Mouse (Mus musculus) brain, embryonic 18.5 days (tissue): ENCODE measurements around the gene Wdr60.

Source experiments
- DNase-seq: peaks from one replicate; pipeline ENCODE4 v3.0.0-alpha.2; 2012; ENCODE audit warnings: low read depth, low spot score

Wdr60 gene

DNA sequence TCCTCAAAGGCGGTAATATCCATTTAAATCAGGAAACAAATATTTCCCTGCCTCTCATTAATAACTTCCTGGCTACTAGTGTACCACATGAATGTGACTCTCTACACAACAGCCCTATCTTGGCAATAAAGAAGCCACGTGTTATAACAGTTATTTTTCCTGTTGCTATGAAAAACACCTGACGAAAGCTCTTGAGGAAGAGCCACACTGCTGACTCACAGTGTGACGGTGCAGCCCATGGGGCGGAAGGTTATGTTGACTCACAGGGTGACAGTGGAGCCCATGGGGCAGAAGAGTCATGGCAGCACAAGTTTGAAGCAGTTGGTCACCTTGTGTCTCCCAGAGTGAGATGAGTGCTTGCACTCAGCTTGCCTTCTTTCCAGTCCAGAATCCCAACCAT is 6.6 kb upstream of the Wdr60 start:
- DNase-seq = no peak

DNA sequence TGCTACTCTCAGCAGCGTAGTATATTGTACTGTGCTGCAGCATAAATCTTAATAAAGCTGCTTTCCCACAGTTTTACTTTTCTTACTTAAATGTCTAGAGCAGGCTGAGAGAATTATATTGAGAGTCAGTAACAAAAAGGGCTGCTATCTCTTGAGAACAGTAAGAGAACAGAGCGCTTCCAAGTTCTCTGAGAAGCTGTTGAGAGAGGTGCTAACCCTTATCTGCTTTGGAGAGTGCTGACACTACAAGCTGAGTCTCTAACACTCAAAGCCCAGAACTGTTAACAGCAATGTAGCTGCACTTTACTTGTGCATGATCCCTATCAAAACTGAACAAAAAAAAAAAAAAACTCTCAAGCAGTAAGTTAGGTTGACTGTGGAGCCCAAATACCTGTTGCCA is 2.5 kb upstream of the Wdr60 start:
- DNase-seq = no peak

DNA sequence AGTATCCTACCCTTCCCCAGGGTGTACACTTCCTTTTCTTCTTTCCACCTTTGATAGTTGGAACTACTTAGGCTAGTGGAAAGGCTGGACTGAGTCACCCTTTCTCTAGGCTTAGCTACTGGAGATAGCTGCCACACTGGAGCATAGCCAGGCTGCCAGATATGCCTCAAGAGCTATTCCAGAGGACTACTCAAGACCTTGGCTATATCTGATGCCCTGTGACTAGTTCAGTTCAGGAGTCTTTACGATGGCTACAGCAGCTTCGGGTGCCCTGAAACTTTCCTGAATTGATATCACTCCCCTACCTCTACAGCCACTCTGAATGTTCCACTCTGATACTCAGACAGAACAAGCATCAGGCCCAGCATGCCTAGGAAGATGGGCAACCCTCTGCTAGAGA is 1.9 kb upstream of the Wdr60 start:
- no peak for DNase-seq

DNA sequence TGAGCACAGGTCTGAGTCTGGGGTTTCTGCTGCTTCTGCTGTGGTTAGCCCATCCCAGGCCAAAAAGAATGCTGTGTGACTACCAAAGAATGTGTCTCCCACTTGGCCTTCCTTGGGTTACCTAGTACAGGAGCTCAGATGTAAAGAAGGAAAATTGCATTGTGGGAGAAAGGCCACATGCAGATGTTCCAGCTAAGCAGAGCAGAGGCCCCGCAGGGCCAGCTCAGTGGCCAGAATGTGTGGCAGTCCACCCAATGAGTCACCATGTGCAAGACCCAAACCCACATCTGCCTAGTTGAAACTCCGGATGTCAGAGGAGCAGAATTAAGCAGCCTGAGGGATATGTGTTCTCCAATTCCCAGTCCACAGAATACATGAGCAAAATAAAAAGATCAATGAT is 4.5 kb downstream of the Wdr60 start:
- no peak for DNase-seq

DNA sequence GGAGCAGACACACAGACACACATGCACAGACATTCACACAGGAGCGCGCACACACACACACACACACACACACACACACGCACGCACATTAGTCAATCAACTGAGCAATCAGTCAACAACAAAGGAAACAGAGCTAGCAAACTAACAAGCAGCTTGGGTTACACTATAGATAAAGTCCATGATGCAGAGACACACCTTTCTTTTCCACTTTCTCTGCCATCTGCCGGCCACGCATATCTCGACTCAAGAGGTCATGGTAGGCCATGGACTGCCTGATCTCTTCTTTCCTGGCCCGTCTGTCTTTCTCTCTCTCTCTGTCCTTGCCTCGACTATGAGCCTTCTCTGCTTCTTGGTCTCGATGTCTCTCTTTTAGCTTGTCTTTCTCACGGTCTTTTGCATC is 7.2 kb downstream of the Wdr60 start:
- no peak for DNase-seq

DNA sequence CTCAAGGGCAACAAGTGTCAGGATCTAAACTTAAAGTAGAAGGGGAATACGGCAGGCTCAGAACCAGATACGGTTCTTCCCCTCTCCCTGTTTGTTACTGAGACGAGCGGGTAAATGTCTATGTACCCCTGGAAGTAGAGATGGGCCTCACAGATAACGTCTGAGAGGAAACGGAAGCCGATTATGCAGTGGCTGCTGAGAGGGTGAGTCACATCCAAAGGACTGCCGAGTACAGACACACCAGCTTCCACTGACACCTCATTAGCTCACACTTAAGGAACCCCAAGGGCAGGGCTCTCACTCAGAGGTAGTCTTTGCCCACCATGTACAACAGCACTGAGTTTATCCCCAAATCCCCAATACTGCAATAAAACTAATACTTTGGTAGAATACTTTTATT is 8.2 kb downstream of the Wdr60 start:
- DNase-seq = no peak

DNA sequence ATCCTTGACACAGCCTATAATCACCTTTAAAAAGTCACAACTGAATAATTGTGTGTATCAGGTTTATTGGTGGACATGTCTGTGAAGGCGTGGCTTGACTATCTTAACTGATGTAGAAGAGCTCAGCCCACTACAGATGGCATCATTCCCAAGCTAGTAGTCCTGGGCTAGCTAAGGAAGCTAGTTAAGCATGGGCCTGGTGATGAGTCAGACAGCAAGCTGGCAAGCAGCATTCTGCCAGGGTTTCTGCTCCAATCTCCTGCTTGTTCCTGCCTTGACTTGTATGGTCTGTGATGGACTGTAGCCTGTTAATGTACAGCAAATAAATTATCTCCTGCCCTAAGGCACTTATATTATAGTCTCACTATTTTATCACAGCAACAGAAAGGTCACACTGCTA is 18.2 kb downstream of the Wdr60 start:
- no peak for DNase-seq

DNA sequence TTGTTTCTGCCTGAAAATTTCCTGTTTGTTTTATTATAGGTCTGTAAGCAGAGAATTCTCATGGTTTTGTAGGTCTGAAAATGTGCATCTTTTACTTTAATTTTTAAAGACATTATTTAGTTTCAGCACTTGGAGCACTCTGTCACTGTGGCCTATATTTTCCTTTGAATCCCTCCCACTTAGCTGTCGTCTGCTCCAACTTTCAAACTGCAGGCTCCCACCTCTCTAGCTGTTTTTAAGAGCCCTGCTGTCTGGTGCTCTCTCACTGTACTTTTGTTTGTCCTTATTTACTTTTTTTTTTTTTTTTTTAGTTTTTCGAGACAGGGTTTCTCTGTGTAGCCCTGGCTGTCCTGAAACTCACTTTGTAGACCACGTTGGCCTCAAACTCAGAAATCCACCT is 24.0 kb downstream of the Wdr60 start:
- no peak for DNase-seq

DNA sequence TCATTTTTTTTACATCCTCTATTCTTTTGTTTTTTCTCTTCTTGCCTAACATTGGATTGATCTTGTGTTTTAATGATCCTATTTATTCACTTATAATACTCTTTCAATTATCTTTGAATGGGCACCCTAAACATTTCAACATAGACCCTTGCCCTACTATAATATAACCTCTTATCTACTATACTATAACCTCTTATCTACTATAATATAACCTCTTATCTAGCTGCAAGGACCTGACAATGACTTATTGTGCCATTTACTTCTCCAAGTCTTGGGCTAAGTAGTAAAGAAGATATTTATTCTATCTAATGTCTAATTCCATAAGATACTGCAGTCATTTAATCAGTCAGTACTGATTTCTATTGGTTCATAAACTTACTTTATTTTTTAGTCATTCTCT is 24.5 kb downstream of the Wdr60 start:
- DNase-seq = no peak

DNA sequence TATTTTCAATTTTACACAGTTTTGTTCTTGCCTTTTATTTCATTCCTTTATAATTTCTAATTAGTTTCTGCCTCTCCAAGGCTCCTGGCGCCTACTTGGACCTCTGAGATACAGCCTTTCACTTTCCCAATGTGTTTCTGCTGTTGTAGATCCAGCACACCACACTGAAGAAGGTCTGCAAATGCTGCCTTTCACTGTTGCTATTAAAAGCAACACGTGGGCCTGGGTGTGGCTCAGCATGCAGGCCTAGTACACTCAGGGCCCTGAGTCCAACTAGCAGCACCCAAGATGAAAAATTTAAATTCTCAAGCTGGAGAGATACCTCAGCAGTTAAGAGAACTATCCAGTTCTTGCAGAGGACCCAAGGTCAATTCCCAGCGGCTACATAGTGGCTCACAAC is 26.2 kb downstream of the Wdr60 start:
- no peak for DNase-seq

DNA sequence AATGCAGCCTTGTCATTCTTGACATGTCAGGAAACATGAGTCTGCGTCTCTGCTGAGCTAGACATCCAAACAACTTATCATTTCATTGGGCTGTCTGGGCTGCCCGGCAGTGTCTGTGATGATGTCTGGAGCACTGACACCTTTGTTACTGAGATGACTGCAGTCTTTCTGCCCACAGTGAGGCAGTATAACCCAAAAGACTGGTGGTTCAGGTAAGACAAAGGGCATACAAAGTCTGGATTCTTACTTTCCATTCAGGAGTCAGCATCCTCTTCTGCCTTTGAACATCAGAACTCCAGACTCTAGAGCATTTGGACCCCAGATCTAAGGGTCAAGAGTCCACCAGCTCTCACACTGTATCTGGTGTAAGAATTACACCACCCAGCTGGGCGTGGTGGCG is 27.5 kb downstream of the Wdr60 start:
- DNase-seq = no peak

DNA sequence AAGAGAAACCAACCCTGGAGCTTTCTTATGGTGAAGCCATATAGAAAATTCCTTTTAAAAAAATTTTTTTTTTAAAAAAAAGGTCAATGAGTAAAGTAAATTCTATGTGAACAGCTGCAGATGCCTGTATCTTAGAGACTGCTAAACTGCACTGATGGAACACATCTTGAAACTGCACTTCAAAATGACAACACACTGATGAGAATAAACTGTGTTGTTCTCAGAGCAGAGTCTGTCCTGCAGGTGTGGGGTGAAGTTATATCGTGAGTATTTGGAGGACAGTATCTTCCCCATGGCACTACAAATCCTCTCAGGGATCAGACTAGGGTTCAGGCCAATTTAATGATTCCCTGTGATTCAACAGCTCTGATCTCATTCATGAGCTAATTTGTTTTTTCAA is 30.8 kb downstream of the Wdr60 start:
- DNase-seq = no peak

DNA sequence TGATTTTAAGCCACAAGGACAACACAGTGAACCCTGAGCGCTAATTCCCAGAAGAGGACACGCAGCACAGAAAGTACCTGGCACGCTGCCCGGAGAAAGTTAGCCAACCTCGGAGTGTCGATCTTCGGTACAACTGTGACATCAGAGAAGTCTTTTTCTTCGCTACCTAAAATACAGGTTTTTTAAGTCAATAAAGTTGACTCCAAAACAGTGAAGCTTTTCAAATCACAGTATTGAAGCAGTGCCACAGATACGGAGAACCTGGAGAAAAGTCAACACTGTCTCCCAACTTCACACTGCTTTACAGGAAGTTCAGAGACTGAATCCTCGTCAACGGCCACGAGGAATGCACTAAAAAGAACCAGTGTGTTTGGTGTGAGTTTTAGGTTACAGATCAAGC is 31.2 kb downstream of the Wdr60 start:
- no peak for DNase-seq

DNA sequence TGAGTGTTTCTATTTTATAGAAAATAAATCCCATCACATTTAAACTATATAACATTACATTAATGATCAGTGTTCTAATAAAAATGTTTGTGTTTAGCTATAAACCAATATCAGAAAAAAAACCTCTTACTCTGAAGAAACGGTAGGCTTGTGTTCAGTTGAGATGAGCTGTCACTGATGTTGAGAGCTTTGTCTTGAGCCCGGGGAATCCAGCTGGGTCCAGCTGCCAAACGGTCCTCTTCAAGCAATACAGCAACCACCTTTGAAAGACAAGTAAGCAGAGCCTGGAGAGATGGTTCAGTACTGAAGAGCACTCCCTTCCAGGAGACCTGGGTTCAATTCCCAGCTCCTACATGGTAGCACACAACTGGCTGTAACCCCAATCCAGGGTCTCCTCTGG is 33.4 kb downstream of the Wdr60 start:
- DNase-seq = no peak

DNA sequence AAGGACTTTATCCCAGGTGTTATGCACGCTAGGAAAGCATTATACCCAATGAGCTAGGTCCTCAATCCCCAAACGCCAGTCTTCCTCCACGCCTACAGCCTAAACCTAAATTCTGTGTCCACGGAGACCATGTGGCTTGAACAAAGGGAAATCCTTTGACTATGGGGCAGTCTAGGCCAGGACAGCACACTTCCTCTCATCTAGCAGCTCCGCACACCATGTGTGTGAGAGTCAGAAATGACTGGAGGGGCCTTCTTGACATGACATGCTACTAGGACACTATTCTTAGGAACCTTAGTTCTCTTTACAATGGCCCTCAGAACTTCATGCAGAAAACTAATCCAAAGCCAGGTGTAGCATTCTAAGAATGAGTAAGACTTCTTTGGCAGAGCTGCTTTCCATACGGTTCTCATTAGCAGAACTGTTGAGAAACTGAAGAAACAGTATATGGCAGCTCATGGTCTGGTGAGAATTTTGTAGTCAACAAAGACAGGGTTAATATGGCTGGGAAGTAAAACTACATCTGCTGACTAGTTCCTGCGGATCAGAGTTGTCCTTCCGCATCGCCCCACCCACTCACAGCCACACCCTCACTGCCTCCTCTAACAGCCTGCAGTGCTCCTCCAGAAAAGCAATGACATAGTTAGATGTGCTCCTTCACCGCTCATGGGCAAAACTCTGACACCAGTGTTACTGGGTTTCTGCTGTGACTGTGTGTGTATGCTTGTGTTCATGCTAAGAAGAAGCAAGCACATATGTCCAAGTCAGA is 36.3 kb downstream of the Wdr60 start:
- no peak for DNase-seq

DNA sequence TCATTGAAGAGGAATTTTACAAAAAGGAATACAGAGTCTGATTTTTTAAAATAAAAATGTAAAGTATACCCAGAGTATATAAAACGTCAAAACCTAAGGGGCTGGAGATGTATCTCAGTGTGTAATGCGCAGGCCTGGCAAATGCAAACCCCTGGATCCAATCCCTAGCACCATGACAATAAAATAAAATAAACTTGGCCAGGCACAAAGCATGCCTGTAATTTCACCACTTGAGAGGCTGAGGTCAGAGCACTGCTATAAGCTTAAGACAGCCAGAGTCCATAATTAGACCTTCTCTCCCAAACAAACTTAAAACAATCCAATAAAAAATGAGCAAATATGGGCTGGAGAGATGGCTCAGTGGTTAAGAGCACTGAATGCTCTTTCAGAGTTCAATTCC is 39.7 kb downstream of the Wdr60 start:
- no peak for DNase-seq

DNA sequence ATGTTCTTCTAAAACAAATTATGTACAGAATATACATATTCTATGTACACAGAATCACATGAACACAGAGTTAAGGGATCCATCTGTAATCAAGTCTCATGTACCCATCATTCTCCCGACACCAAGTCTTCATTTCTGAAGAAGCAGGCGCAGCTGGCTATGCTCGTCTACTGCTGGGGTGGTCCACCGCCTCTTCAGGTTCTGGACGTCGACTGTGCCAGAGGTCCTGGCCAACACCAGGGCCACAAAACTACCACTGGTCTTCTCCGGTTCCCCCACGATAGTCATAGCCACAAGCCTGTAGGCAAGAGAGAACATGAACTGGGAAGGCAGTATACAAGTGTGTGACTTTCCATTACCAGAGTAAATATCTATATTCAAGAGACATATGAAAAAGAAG is 55.3 kb downstream of the Wdr60 start:
- DNase-seq = no peak

DNA sequence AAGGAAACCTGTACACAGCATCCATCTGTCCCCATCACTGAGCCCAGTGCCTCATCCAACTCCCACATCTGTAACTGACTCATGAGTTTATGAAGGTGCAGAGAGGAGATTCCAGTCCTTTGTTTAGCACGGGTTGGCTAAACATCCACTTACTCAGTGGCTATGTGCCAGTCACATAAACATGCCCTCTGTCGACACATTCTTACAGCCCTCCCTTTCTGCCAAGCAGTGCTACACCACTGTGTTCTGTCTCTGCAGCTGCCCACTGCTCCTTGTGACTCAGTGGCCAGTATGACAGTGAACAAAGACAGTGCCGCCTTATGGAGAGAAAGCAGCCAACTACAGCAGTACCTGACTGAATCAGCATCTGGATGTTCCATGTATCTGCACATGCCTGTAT is 57.1 kb downstream of the Wdr60 start:
- DNase-seq = no peak

DNA sequence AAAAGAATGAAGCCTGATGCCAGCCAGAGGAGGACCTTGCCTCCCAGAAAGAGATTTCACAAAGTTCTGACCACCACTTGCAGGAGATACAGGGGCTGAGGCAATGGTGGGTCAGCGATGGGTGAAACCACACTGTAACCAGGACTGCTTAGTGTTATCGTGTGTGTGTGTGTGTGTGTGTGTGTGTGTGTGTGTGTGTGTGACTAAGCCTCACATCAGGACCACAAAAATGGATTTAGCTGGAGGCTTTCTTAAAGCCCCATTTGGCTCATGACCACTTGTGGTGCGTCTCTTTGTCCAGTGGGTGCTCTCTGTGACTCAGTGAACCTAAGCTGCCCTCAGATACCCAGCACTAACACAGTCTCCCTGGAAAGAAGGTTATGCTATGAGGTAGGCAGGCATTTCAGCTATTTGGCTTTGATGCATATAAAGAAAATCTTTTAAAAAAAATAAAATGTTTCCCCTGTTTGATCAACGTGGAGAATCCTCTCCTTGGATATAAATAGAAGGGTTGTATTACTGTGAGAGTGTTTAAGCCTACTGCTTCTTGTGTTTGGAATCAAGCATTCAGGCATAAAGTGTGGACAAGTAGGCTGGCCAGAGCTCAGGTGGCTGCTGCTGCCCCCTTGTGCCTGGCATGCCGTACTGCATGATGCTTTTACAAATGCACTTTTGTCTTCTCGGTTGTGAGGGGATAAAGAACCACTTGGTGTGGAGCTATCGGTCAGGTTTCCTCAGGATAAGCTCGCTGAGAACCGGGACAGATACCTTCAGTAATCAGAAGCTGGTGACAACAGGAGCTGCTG is 60.4 kb downstream of the Wdr60 start:
- DNase-seq = peak; percentile 18

DNA sequence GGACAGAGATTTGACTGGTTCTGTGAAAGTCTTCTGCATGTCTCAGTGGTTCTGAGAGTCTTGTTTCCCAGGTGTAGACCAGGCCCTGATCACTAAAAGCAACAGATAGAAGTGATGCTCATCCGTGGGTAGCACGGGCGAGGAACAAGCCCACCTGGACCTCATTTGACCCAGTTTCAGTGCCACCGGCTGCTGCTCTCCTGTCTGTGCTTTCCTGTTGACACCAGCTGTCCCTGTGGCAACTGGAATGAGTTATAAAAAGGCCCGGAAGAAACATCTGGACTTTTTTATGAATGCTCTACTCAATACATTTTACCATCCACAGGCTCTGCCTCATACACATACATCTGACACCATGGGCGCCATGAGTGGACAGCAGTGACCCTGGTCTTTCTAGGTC is 64.0 kb downstream of the Wdr60 start:
- no peak for DNase-seq

DNA sequence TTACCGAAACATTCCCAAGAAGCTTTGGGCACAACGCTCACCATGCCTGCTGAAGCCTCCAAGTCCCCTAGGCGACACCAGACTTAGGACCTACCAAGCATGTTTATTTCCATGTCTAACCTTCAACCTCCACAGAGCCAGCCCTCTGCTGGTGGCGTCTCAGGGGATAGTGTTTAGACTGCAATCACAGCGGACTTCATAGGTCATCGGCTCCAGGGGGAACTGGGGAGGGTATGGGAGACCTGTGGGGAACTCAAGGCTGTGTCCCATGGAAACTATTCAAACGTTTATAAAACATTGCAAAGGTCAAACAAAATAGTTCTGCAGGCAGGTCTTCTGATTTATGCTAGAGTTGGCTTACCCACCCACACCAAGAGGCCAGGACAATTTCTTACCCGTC is 66.6 kb downstream of the Wdr60 start:
- no peak for DNase-seq

DNA sequence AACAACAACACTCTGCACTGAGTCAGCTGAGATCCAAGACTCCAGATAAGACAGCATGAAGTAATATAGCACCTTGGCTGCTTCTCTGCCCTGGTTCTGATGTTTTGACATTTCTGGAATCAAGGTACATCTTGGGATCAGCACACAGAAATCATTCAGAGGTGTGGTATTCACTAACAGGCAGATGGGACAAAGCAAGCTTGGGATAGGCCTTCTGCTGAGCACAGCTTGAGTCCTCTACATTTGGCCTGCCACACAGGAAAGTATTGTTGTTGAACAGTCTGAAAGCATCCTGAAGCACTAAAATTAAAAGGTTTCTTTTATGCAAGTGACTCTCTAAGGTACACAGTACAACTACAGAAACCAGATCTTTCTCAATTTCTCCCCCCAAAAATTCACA is 68.2 kb downstream of the Wdr60 start:
- no peak for DNase-seq

DNA sequence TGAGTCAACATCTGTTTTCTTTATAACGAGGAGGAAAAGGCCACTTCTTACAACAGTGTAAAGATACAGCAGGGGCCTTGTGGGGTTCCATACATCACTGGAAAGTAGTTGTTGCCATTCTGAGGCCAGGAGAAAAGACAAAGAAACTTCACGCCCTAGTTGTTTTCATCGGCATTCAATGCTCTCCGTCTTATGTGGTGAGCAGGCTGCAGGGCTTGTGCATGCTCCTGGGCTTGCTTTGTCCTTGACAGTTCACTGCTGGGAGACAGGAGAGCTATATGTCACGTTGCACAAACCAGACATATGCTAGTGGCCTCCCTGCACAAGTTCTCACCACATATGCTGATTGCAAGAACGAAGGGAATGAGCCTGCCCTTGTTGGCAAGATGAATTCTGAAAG is 68.9 kb downstream of the Wdr60 start:
- no peak for DNase-seq
